Mouse (Mus musculus) gastrocnemius, postnatal 10 days (tissue): ENCODE measurements around the gene Zfp383. TPM values are rescaled to one million over a fixed set of nuclear protein-coding genes. Genes with fewer than 3 reads are reported as not detected.
"Not testable (repeated sequence)": the region's sequence is repeated elsewhere in the genome, so short reads cannot be mapped to it uniquely, and the experiment has no call there.

Experiments
- DNase-seq: peaks from one replicate; pipeline ENCODE4 v3.0.0; 2021; ENCODE audit warnings: mixed read lengths
- long read RNA-seq, 2 experiments: library from polyadenylated mRNA; stranded (forward); transcript quantifications; one replicate each; pipeline ENCODE4 v2.0.0; 2021
- total RNA-seq, 2 experiments: library from RNA; stranded (reverse); gene quantifications; 2 replicates each; pipeline ENCODE4 v1.2.3; 2021

Zfp383 gene
- total RNA-seq = 10 to 100 TPM in 1 of 2 experiments, 1 to 10 TPM in 1; 9.5 to 12.6 TPM
- long read RNA-seq, experiment 1, partial matches to known transcripts = 0 of 6 reads
- long read RNA-seq, experiment 1, other reads (novel, unspliced or antisense) = 2 of 6 reads
- long read RNA-seq, experiment 2, partial matches to known transcripts = 0 of 4 reads
- long read RNA-seq, experiment 2, other reads (novel, unspliced or antisense) = 4 of 4 reads

DNA sequence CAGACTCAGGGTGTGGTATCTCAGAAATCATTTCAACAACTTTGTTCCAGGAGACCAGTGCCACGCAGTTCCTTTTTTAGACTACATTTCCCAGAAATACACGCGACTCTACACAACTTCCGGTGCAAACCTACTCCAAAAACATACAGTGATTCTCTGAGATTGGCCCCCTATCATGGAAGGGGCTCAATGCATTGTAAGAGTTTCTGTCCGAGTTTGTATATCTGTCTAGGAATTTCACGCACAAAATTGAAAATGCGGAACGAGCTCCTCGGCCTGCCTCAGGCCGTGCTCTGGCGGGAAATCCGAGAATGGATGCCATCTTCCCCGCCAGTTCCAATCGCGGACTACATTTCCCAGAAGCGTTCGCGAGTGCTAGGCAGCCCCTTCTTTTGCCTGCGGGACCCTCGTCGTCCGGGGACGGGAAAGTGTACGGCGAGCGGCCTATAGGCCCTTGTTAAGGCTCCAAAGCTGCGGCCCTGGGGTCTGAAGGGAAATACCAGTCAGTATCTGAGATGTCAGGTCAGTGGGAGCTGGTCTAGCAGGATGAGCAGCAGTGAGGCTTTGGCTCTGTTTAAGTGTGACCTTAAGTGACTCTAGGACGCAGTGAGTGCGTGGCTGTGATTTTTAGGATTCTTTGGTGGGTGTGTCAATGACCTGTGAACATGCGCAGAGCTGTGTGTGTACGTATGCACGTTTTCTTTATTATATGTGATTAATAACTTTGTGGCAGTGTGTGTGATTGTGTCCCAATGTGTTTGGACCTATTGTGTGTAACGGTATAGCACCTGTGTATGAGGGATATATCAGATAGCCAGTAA is at the start of gene Zfp383:
TSS of gene Zfp383 (plus strand) at position 94 of the 821 bp plus-strand sequence.
- peak; percentile 73 for DNase-seq

- DNase-seq = peak; percentile 77
These were observed 48.2 kb upstream of the Zfp383 start, which contains the start of gene Zfp420 for GRCm38 (mm10) chr7:29859532-29860517. TSS of gene Zfp420 (plus strand) at chr7:29859979.

DNA sequence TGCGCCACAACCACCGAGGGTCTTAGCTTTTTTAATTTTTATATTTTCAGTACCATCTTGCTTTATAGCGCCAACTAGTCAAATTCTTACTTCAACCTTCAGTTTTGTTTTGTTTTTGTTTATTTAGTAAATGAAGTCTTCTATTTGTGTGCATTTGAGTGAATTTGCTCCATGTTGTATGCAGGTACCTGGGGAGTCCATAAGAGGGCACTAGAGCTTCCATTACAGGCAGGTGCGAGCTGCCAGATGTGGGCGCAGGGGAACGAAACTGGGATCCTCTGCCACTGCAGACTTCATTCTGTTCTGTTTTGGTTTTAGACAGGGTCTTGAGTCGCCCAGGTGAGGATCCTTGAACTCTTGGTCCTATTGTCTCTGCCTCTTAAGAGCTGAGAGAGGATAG is 46.4 kb upstream of the Zfp383 start:
- no peak for DNase-seq

DNA sequence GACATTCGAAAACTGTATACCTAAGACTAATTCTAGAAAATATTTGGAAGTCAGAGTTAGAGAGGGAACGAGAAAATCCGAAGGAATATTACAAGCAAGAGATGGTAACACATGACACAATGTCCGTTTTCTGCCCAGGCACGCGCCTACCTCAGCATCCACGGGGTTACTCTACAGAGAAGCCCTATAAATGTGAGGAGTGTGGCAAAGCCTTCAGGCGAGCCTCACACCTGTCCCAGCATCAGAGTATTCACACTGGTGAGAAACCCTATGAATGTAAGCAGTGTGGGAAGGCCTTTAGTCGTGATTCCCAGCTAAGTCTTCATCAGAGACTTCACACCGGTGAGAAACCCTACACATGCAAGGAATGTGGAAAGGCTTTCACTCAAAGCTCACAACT is 33.8 kb upstream of the Zfp383 start:
- DNase-seq = no peak

GRCm38 (mm10) chr7:29877561-29877960 is 30.5 kb upstream of the Zfp383 start:
- not testable (repeated sequence) for DNase-seq

DNA sequence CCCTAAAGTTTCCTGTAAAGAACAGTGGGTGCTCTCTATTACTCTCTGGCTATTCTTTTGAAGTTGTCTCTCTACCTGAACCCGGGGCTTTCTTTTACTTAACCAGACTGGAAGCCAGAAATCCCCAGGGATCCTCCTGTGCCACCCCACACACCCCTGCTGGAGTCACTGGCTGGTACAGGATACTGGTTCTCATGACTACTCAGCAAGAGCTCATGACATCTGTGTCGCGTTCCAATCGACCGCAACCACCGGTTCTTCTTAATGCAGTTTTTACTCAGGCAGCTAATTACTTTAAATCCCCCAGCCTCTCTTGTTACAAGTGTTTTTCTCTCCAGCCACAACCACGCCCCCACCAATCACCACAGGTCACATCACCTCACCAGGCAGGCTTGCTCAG is 28.0 kb upstream of the Zfp383 start:
- no peak for DNase-seq

DNA sequence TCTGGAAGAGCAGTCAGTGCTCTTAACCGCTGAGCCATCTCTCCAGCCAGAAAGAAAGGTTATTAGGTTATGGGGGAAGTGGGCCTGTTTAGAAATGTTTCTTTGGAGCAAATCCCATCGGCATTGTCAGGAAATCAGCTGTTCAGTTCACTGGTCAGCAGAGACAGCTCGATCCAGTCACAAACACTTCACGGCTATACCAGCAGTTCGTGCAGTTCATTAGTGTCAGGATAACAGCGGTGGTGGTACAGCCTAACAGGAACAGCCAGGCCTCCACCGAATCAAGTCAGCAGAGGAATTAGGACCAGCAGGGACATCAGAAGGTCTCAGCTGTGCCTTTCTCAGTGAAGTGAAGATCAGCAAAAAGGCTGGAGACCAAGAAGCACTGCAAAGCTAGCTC is 27.1 kb upstream of the Zfp383 start:
- no peak for DNase-seq

GRCm38 (mm10) chr7:29890501-29890900 is 17.5 kb upstream of the Zfp383 start:
- DNase-seq = no peak

DNA sequence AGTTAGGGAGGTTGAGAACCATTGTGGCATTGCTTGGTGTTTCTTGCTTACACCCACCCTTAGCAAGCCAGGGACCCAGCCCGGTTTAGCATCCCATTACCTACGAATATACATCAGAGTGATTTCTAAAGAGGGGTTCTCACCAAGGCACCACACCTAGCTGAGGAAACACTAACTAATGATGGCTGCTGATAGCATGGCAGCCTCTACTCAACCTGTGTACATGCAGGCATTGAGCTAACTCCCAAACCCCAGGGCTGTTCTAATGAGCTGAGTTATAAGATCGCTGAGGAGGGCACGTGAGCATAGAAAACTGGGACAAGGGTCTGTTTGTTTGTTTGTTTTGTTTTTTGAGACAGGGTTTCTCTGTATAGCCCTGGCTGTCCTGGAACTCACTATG is 15.3 kb upstream of the Zfp383 start:
- DNase-seq = no peak

DNA sequence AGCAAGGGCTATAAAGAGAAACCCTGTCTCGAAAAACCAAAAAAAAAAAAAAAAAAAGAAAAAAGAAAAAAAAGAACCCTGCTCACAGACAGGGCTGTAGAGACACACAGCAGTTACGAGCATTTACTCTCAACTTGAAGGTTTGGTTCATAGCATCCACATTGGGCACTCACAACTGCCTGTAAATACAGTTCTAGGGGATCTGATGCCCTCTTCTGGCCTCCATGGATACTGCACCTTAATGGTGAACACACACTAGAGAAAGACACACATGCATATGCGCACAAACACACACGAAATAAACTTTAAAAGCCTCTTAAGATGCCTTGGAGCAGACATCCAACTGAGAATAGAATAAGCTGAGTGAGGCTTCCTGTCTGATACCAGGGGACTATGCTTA is 9.7 kb upstream of the Zfp383 start:
- no peak for DNase-seq

DNA sequence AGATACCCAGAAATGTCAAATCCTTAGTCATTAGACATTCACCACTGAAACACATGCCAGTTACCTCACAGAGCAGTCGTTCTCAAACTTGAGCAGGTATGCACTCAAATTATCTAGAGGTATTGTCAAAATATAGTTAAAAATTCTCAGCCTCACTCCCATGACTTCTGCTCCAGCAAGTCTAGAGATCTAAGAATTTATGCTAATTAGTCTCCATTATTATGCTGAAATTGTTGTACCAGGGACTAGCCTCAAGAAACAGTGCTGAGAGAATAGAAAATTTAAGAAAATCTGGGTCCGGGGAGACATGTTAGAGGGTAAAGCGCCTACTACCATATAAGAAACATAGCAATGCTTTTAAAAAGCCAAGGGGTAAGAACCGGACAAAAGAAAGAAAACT is 3.9 kb upstream of the Zfp383 start:
- no peak for DNase-seq

DNA sequence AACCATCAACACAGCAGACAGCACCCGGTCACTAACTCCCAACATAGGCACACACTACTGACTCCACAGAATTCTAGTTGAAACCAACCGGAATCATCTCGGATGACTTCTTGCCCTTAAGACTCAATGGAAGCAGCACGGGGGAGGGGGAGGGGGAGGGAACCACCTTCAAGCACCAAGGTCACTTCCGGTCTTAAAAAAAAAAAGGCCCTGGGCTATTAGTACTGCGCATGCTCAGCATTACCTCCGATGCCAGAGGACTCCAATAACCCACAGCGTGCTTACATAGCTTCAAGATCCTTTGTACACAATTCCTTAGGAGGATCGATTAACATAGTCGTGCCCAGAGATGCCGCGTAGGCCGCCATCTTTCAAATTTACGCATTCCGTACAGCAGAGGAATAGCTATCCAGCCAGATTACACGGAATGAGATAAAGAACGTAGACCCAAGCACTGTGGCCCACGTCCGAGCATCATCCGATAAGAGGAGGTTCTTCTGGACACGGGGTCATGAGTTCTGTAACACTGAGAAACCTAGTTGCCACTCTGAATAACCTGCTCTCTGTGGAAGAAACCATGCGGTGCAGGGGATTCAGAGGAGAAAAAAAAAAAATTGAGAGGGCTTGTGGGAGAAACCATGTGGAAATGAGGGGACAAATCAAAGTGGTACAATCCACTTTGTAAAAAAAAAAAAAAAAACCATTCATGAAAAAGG is 1.9 kb upstream of the Zfp383 start, which contains the start of gene Zfp27:
TSS of gene Zfp27 (minus strand) at position 607 of the 716 bp plus-strand sequence.
- peak; percentile 19 for DNase-seq

DNA sequence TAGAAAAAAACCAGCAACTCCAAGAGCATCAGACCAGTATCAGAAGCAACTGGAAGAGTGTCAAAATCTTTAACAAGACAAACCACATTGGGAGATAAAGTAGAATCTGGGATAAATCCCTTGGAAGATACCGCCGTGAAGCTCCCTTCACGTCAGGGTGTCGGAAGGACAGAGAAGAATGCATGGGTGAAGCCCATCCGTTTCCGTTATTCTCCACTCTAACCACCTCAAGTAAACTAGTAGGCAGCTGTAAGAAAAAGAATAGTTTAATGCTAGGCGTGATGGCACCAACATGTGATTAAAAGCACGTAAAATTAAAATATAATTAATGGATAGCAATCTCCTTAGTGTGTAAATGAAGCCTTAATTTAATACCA is 1.4 kb upstream of the Zfp383 start:
- no peak for DNase-seq

DNA sequence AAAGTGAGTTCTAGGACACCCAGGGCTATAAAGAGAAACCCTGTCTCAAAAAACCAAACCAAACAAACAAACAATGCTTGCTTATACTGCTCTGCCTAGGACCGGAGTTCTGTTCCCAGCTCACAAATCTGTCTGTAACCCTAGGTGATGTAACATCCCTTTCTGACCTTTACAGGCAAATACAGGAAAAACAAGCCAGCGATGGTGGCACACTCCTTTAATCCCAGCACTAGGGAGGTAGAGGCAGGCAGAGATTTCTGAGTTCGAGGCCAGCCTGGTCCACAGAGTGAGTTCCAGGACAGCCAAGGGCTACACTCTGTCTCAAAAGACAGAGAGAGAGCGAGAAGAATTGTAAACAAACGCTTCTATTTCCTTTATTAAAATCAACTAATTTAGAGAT is 817 bp upstream of the Zfp383 start:
- no peak for DNase-seq

DNA sequence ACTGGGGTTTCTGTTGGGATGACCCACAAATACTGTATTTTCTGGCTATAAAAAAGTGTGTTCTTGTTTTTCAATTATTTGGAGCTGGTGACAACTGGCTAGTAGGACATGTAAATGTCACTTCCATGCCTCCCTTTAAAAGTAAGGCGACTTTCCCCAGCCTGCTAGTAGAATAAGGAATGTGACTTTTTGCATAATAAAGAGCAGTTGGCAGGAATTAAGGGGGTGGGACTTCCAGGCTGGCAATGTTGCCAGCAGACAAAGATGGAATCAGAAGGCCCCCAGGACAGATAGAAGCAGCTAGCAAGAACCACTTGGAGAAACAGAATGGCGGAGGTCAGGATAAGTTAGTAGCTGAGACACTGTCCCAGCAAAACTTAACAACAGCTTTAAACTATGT is 2.2 kb downstream of the Zfp383 start:
- no peak for DNase-seq

DNA sequence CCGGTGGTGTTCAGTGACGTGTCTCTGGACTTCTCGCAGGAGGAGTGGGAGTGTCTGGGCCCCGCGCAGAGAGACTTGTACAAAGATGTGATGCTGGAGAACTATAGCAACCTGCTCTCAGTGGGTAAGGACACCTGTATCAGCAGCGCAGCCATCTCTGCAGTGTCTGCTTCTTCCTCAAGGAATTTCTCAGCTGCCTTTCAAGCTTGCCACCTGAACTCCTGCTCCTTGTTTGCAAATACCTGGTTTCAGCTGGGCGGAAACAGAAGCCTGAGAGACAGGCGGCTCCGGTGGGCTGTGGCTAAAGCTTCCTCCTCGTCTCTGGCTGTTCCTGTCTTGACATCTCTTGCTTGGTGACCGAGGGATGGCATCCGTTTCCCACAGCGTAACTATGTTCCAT is 4.1 kb downstream of the Zfp383 start:
- no peak for DNase-seq

DNA sequence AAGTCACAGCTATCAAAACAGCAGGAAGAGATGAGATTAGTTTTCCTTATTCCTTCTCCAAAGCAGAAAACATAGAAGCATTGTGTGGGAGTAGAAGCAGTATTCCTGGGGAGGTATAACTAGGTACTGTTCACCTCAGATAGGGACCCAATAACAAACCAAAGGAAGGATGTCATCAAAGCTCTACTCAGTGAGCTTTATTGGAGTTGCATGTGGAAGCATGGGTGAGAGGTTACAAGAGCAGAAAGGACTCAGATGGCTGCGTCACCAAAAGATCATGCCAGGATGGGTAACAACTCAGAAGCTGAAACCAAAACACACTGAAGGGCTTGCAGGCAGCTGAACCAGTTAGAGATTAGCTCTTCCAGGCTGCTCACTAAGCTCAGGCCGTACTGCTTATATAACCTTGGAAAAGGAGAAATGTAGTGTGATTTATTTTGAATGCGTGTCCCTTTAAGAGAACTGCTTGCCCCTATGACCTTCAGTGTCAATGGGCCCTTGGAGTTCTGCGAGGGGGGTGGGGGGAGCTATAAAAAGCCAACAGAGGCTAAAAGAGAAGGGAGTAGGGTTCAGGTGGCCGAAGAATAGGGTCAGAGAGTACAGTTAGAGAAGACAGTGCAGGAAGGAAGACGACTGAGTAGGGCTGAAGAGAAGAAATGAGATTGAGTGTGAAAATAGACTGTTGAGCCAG is 9.5 kb downstream of the Zfp383 start:
- no peak for DNase-seq

- DNase-seq = peak; percentile 23
These were observed 10.0 kb downstream of the Zfp383 start for GRCm38 (mm10) chr7:29918062-29918453.

DNA sequence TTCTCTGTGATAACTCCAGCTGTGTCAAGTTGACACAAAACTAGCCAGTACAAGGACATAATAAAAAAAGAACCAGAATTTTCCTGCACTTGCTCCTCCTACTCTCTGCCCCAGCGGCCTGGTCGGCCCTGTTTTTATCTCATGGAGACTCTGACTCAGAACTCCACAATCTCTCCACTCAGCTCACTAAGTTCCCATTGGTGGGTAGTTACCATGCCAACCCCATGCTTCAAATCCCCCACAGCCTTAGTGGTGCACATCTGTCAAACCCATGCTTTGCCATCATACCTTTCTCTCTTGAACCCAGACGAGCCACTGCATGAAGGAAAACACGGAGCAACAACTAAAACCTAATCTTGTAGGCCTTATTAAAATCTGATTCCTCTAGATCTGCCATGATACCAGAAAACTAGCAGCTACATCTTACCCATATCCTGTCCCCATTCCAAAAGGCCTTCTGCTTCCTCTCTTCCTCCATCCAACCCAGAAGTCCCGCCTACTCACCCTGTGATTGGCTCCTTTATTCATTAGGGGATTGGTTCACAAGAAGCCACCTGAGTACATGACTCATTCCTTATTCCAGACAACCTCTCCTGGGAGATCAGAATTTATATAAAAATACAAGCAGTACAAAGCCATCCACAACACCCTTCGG is 13.5 kb downstream of the Zfp383 start:
- no peak for DNase-seq

- peak; percentile 28 for DNase-seq
These were observed 14.8 kb downstream of the Zfp383 start for GRCm38 (mm10) chr7:29922780-29923179.

GRCm38 (mm10) chr7:29938856-29939255 is 30.8 kb downstream of the Zfp383 start:
- no peak for DNase-seq
